Mouse (Mus musculus): ENCODE measurements around the gene Iqcf1. TPM values are rescaled to one million over a fixed set of nuclear protein-coding genes. Genes with fewer than 3 reads are reported as not detected.

Iqcf1 gene
- total and polyA plus RNA-seq, 2 experiments from 2014 or later: not detected

DNA sequence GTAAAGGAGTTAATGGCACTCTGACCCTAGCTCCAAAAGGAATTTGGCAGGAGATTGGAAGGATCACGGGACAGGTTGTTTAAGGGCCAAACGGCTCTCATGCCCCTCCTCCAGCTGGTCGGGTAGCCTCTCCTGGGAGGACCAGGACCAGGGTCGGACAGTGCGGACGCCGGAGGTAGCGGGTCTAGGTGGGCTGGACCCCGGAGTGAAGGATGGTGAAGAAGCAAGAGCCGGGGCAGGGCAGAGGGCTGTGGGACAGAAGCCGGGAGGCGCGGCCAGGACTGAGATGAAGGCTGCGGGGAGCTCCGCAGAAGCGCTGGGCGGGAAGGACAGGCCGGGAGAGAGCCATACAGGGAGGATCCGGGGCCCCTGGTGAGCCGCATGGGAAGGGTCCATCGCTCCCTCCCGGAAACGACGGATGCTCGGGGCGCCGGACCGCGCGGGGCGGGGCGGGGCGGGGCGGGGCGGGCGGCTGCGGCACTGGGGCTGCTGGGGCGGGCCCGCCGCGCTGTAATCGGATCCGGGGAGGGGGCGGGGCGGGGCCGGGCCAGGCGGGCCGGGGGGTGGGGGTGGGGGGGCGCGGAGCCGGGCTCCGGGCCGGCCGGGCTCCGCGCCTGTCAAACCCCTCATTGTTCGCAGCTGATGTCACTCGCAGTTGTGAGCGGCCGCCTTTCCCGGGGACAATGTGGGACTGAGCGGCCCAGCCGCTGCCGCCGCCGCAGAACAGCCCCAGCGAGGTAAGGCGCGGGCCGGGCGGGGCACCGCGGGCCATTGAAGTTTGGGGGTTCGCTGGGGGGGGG, 46.3 kb upstream of the Iqcf1 start, which contains the start of gene Pcbp4:
TSS of gene Pcbp4 (plus strand) at position 21 of the 800 bp plus-strand sequence.
- WGBS: 1% methylated on average over 32 of the region's 74 CpGs
- DNase-seq (ENCODE audit: low spot score) (peak; percentile 67), ATAC-seq (ENCODE audit: low FRiP score) (peak; percentile 50)
- peak within 1 kb of the TSS; percentile 89 for H3K27ac ChIP-seq (ENCODE audit: low read depth, low read length)
- peak within 1 kb of the TSS; percentile 65 for H3K4me3 ChIP-seq (ENCODE audit: low read depth, low read length)
- H3K27me3 ChIP-seq (ENCODE audit: insufficient read depth, low read length): no peaks in the 10 kb centered on the region
- peak within 1 kb of the TSS; percentile 85 for H3K4me2 ChIP-seq (ENCODE audit: low read depth, low read length, poor library complexity, severe bottlenecking)
- peak within 1 kb of the TSS; percentile 96 for H3K9ac ChIP-seq (replicated peaks; ENCODE audit: low read length, poor library complexity, severe bottlenecking)
- no peaks in the 10 kb centered on the region for H3K9me3 ChIP-seq (ENCODE audit: low read length)
- peaks cover 37% of the 10 kb centered on the region for H3K4me1 ChIP-seq (ENCODE audit: insufficient read depth, low read length)
- peaks cover 5% of the 10 kb centered on the region; the same call in 1 of the 2 replicates for H3K36me3 ChIP-seq (ENCODE audit: insufficient read depth, low read length)
- no peak for TF ChIP-seq CTCF (IDR thresholded peaks at IDR 0.05)

DNA sequence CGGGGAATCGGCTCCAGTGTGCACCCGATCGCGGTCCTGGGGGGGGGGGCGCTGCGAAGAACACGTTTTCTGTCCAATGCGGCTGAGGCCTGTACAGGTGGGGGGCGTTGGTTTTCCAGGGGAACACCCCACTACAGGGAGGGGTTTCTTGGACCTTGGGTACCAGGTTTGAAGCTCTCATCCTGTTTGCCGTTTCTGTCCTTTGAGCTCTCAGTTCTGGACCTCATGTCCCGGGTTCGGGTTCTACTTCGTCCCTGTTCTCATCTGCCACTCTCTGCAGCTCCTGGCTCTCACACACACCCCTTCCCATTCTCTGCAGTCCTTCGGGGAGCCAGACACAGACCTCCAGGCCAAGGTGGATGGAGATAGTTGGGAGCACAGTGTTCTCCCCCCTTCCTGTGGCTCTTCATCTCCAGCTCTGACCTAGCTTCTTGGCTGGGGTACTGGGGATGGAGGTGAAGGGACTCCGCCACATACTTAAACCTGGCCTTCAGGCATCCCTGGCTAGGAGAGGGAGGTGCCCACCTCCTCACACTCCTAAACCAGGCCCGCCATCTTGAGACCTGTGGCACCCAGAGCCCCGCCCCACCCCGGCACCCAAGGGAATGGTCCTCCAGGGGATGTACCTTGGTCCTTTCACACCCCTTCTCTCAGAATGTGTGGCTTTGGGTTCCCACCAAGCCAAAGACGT, 45.6 kb upstream of the Iqcf1 start:
- Histone ChIP-seq H3K9me3 (ENCODE audit: low read length) (no peaks in the 10 kb centered on the region), H3K27ac (ENCODE audit: low read depth, low read length) (peak overlapping the region; percentile 89), H3K36me3 (ENCODE audit: insufficient read depth, low read length) (peaks cover 5% of the 10 kb centered on the region; the same call in 1 of the 2 replicates), H3K9ac (replicated peaks; ENCODE audit: low read length, poor library complexity, severe bottlenecking) (peak overlapping the region; percentile 96), H3K4me3 (ENCODE audit: low read depth, low read length) (peak overlapping the region; percentile 65), H3K4me1 (ENCODE audit: insufficient read depth, low read length) (peaks cover 37% of the 10 kb centered on the region), H3K4me2 (ENCODE audit: low read depth, low read length, poor library complexity, severe bottlenecking) (peak overlapping the region; percentile 85), H3K27me3 (ENCODE audit: insufficient read depth, low read length) (no peaks in the 10 kb centered on the region)
- TF ChIP-seq CTCF (IDR thresholded peaks at IDR 0.05): no peak
- DNase-seq (ENCODE audit: low spot score) (peak; percentile 50), ATAC-seq (ENCODE audit: low FRiP score) (peak; percentile 13; the same call in 1 of the 2 replicates)
- 0% methylated on average over 15 of the region's 20 CpGs for WGBS

DNA sequence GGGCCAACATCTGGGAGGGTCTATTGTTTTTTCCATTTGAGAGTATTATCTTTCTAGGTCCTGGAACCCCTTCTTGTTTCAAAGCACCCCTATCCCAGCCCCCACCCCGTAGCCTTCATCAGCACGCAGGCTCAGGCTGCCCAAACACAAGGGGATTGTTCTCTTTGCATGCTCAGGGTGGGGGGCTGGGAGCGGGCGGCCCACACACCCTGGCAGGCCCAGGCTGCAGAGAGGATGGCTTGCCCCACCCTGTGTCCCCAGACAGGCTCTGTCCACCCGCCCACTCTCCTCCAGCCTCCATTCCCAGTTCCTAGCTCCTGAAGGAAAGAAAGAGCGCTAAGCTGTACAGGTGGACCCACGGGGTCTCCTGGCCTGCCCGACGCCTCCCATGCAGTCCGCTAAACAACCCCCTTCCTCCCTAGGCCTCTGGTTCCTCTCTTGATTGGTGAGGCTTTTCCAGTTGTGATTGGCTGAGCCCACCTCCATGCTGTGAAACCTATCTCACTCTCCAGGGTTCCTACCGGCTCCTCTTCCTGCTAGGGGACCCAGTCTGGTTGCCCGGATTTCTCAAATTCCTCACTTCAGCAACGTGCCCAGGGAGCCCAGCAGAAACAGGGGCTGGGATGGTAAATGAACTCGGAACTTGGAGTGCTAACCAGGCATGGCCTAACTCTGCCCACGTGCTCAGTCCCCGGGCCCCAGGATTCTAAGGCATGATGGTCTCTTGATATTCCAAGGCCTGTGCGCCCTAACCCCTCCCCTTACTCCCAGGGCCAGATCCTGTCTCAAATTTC, 44.7 kb upstream of the Iqcf1 start:
- Histone ChIP-seq H3K4me2 (ENCODE audit: low read depth, low read length, poor library complexity, severe bottlenecking) (peak overlapping the region; percentile 85), H3K9ac (replicated peaks; ENCODE audit: low read length, poor library complexity, severe bottlenecking) (peak overlapping the region; percentile 96), H3K27ac (ENCODE audit: low read depth, low read length) (peak overlapping the region; percentile 89), H3K36me3 (ENCODE audit: insufficient read depth, low read length) (peaks cover 8% of the 10 kb centered on the region; the same call in 1 of the 2 replicates), H3K4me3 (ENCODE audit: low read depth, low read length) (peak overlapping the region; percentile 65), H3K4me1 (ENCODE audit: insufficient read depth, low read length) (peaks cover 37% of the 10 kb centered on the region), H3K9me3 (ENCODE audit: low read length) (no peaks in the 10 kb centered on the region), H3K27me3 (ENCODE audit: insufficient read depth, low read length) (no peaks in the 10 kb centered on the region)
- TF ChIP-seq CTCF (IDR thresholded peaks at IDR 0.05): no peak
- WGBS: 6% methylated on average over 17 of the region's 17 CpGs
- ATAC-seq (ENCODE audit: low FRiP score) (peak; percentile 33; the same call in 1 of the 2 replicates), DNase-seq (ENCODE audit: low spot score) (peak; percentile 72)

DNA sequence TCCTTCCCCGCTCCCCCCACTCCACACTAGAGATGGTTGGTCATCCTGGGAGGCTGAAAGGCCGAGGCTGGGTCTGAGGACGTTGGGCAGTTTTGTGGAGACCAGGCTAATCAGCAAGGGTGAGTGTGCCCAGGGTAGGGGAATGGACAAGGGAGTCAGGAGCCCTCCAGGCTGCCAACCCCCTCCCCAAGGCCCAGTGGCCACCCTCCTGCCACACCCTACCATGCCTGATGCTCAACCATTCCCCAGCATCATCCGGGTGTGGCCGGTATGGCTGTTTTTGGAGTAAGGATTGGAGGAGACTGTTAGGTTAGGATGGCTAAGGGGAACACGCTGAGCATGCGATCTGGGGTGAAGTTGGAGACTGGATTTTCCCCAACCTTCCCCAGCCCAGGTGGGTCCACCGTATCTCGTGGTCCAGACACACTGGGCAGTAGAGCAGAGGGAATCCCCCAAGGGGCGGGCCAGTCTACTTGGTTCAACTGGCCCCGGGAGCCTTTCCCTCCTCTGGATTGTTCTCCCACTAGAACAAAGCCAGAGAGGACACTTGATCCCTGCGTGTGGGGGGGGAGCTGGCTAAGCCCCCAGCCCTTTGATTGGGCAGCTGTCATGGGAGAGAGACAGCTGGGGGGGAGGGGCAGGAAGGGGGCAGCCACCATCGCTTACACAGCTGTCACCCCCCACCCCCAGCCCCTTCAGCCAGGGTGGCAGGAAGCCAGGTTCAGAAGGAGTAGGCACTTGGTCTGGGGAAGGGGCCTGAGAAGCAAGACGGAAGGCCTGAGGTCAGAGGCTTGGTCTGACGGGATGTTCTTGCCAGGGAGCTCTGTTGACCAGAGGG, 43.2 kb upstream of the Iqcf1 start:
- TF ChIP-seq CTCF (IDR thresholded peaks at IDR 0.05): no peak
- Histone ChIP-seq H3K4me3 (ENCODE audit: low read depth, low read length) (0 out of 2 replicates have a peak overlapping the region, but pooled peaks have one; percentile 2), H3K27me3 (ENCODE audit: insufficient read depth, low read length) (no peaks in the 10 kb centered on the region), H3K4me1 (ENCODE audit: insufficient read depth, low read length) (peaks cover 37% of the 10 kb centered on the region), H3K4me2 (ENCODE audit: low read depth, low read length, poor library complexity, severe bottlenecking) (peak overlapping the region; percentile 85), H3K9me3 (ENCODE audit: low read length) (no peaks in the 10 kb centered on the region), H3K27ac (ENCODE audit: low read depth, low read length) (peak overlapping the region; percentile 38; the same call in 1 of the 2 replicates), H3K9ac (replicated peaks; ENCODE audit: low read length, poor library complexity, severe bottlenecking) (peak overlapping the region; percentile 96), H3K36me3 (ENCODE audit: insufficient read depth, low read length) (peaks cover 16% of the 10 kb centered on the region)
- 27% methylated on average over 15 of the region's 15 CpGs for WGBS
- peak; percentile 65 for DNase-seq (ENCODE audit: low spot score)
- ATAC-seq (ENCODE audit: low FRiP score): no peak

DNA sequence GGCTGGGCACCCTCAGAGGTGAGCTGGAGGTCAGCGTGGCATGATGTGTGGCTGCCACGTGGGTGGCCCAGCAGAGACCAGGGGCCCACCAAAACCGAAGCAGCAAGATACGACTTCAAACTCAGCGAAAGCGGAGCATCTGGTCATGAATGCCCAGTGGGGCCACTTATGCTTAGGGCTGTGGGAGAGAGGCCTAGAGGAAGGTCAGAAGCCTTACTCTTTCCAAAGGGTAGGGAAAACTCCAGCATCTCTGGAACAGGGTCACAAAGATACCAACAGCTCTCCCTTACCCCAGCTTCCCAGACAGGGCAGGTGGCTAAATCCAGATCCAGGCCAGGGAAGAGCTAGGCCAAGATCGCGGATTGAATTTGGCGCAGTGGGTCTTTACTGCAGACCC, 42.6 kb upstream of the Iqcf1 start:
- Histone ChIP-seq H3K27ac (ENCODE audit: low read depth, low read length) (peak overlapping the region; percentile 38; the same call in 1 of the 2 replicates), H3K27me3 (ENCODE audit: insufficient read depth, low read length) (no peaks in the 10 kb centered on the region), H3K9ac (replicated peaks; ENCODE audit: low read length, poor library complexity, severe bottlenecking) (peak overlapping the region; percentile 96; the same call in 1 of the 2 replicates), H3K9me3 (ENCODE audit: low read length) (no peaks in the 10 kb centered on the region), H3K4me3 (ENCODE audit: low read depth, low read length) (no peak overlapping the region), H3K4me2 (ENCODE audit: low read depth, low read length, poor library complexity, severe bottlenecking) (peak overlapping the region; percentile 85), H3K36me3 (ENCODE audit: insufficient read depth, low read length) (peaks cover 22% of the 10 kb centered on the region), H3K4me1 (ENCODE audit: insufficient read depth, low read length) (peaks cover 37% of the 10 kb centered on the region)
- no peak for TF ChIP-seq CTCF (IDR thresholded peaks at IDR 0.05)
- 28% methylated on average over 9 of the region's 9 CpGs for WGBS
- ATAC-seq (ENCODE audit: low FRiP score) (no peak), DNase-seq (ENCODE audit: low spot score) (no peak)
